Mouse (Mus musculus): Measurements from ENCODE around the gene Snx12.

GRCm38 (mm10) chrX:101245011-101245410 lies 22.6 kb upstream of the Snx12 start:
- TF ChIP-seq MAX (IDR thresholded peaks at IDR 0.05; ENCODE audit: low read depth) (no peak), POLR2A (IDR thresholded peaks at IDR 0.05; ENCODE audit: insufficient read length, low read depth) (no peak), MYOD1 (IDR thresholded peaks at IDR 0.05; ENCODE audit: control insufficient read depth in 1 of 3, insufficient read length in 2 of 3, low read depth in 2 of 3) (no peak), MYOG (IDR thresholded peaks at IDR 0.05; ENCODE audit: control insufficient read depth in 1 of 3, insufficient read depth in 1 of 3, insufficient read length in 2 of 3, low read depth in 2 of 3) (no peak), USF1 (IDR thresholded peaks at IDR 0.05; ENCODE audit: low read depth) (no peak)
